Mouse (Mus musculus) bone marrow, adult 2 months (tissue): ENCODE results near the gene Rgs11. TPM values are rescaled to one million over a fixed set of nuclear protein-coding genes. Genes with fewer than 3 reads are reported as not detected.
A peak's percentile ranks its signal among the peaks of the same experiment; 100 is the strongest.

ENCODE experiments used
- H3K27ac ChIP-seq: fragments of 200-500 bp; 2 replicates; pipeline ENCODE4 v1.5.1; 2012; ENCODE audit warnings: low read depth, mild to moderate bottlenecking, control low read depth, inconsistent platforms, low read length; ENCODE audit not compliant: control insufficient read depth, poor library complexity, insufficient read depth
- H3K4me1 ChIP-seq: fragments of 200-500 bp; 2 replicates; pipeline ENCODE4 v1.6.1; 2011; ENCODE audit warnings: low read length; ENCODE audit not compliant: control insufficient read depth, insufficient read depth
- H3K4me3 ChIP-seq: fragments of 200-500 bp; replicated peaks from 2 replicates; pipeline ENCODE3; 2011; ENCODE audit warnings: mild to moderate bottlenecking, low read depth, low read length, control low read depth; ENCODE audit not compliant: control insufficient read depth
- CTCF ChIP-seq: fragments of 200-500 bp; IDR thresholded peaks from 2 replicates; pipeline ENCODE4 v1.5.1; 2011; ENCODE audit warnings: low read length, control low read depth; ENCODE audit not compliant: control insufficient read depth, insufficient read depth
- POLR2A ChIP-seq: fragments of 200-500 bp; IDR thresholded peaks from 2 replicates; pipeline ENCODE4 v1.6.1; 2011; ENCODE audit warnings: low read depth, mild to moderate bottlenecking, control low read depth, low read length, borderline replicate concordance; ENCODE audit not compliant: control insufficient read depth
- WGBS: fragments of 180-500 bp; shearing (Covaris S2); methylation state at CpG from one replicate; pipeline ENCODE4 v1.1.7; 2018; 5-methylcytosine and 5-hydroxymethylcytosine counted together
- polyA plus RNA-seq: library from polyadenylated mRNA; stranded (reverse); fragments of >200 nt; gene quantifications from 2 replicates; pipeline ENCODE4 v1.2.4, GENCODE M21; 2011; ENCODE audit warnings: low replicate concordance; ENCODE audit not compliant: missing spikeins, insufficient read depth, insufficient read length

The Rgs11 gene
- polyA plus RNA-seq, 1 experiment, result 1.2 TPM

GRCm38 (mm10) chr17:26192481-26193190 is 10.1 kb upstream of the Rgs11 start:
- Histone ChIP-seq H3K27ac (no peak overlapping the region), H3K4me3 (no peak overlapping the region), H3K4me1 (no peaks in the 10 kb centered on the region; the same call in 1 of the 2 replicates)
- TF ChIP-seq POLR2A (no peak), CTCF (no peak)
- 91% methylated on average over 15 of the region's 15 CpGs for WGBS

- Histone ChIP-seq H3K4me1 (no peaks in the 10 kb centered on the region; the same call in 1 of the 2 replicates), H3K27ac (no peak within 1 kb of the TSS), H3K4me3 (no peak within 1 kb of the TSS)
- no peak for TF ChIP-seq POLR2A
- no peak for TF ChIP-seq CTCF
- 44% methylated on average over 4 of the region's 4 CpGs for WGBS
Observed at GRCm38 (mm10) chr17:26198892-26199291, 3.9 kb upstream of the Rgs11 start, which contains the start of gene Pdia2. Pdia2 (minus strand) TSS chr17:26199087.

- WGBS, result 2% methylated on average over 92 of the region's 92 CpGs
- no peak for TF ChIP-seq POLR2A
- TF ChIP-seq CTCF, result no peak
- Histone ChIP-seq H3K4me1 (no peaks in the 10 kb centered on the region; the same call in 1 of the 2 replicates), H3K27ac (no peak overlapping the region), H3K4me3 (no peak overlapping the region)
Observed at GRCm38 (mm10) chr17:26200831-26201705, 1.7 kb upstream of the Rgs11 start.

GRCm38 (mm10) chr17:26201998-26202397 is 753 bp upstream of the Rgs11 start:
- H3K27ac ChIP-seq, result no peak overlapping the region
- no peak overlapping the region for H3K4me3 ChIP-seq
- no peaks in the 10 kb centered on the region; the same call in 1 of the 2 replicates for H3K4me1 ChIP-seq
- TF ChIP-seq CTCF (no peak), POLR2A (no peak)

- H3K4me1 ChIP-seq, result no peaks in the 10 kb centered on the region; the same call in 1 of the 2 replicates
Observed at GRCm38 (mm10) chr17:26203321-26203811, 615 bp downstream of the Rgs11 start.

GRCm38 (mm10) chr17:26204766-26205165 is 2.0 kb downstream of the Rgs11 start:
- TF ChIP-seq CTCF (no peak), POLR2A (no peak)
- no peaks in the 10 kb centered on the region; the same call in 1 of the 2 replicates for H3K4me1 ChIP-seq

More at GRCm38 (mm10) chr17:26203321-26203811, 615 bp downstream of the Rgs11 start:
- Histone ChIP-seq H3K4me3 (peak overlapping the region; percentile 14), H3K27ac (no peak overlapping the region)
- 1% methylated on average over 30 of the region's 30 CpGs for WGBS
- TF ChIP-seq CTCF (no peak), POLR2A (no peak)

GRCm38 (mm10) chr17:26206392-26206791 is 3.6 kb downstream of the Rgs11 start:
- Histone ChIP-seq H3K4me1 (no peaks in the 10 kb centered on the region; the same call in 1 of the 2 replicates), H3K4me3 (no peak overlapping the region), H3K27ac (no peak overlapping the region)
- no peak for TF ChIP-seq CTCF
- no peak for TF ChIP-seq POLR2A
- 69% methylated on average over 1 of the region's 1 CpGs for WGBS

More at GRCm38 (mm10) chr17:26204766-26205165, 2.0 kb downstream of the Rgs11 start:
- no peak overlapping the region for H3K4me3 ChIP-seq
- WGBS, result 70% methylated on average over 11 of the region's 11 CpGs
- no peak overlapping the region for H3K27ac ChIP-seq

- no peak within 1 kb of the TSS for H3K4me3 ChIP-seq
- WGBS, result 89% methylated on average over 12 of the region's 12 CpGs
- TF ChIP-seq POLR2A (no peak), CTCF (no peak)
Observed at GRCm38 (mm10) chr17:26207686-26208085, 4.9 kb downstream of the Rgs11 start, which contains the start of gene Arhgdig. Arhgdig (minus strand) TSS chr17:26207786.

More at GRCm38 (mm10) chr17:26207686-26208085, 4.9 kb downstream of the Rgs11 start, which contains the start of gene Arhgdig:
- Histone ChIP-seq H3K4me1 (no peaks in the 10 kb centered on the region; the same call in 1 of the 2 replicates), H3K27ac (no peak within 1 kb of the TSS)
